Mouse (Mus musculus) mature B cell (primary cell): Measurements from ENCODE around the gene Sh3d19.

Source experiments
- in situ Hi-C: fragments of 300-500 bp; cut with MboI; formaldehyde crosslinking; loops from 2 replicates; pipeline ENCODE4 v1.14.3; 2019

The Sh3d19 gene

GRCm38 (mm10) chr3:86093907-86094306, 123.0 kb downstream of the Sh3d19 start:
- in situ Hi-C loops: no loop called here

GRCm38 (mm10) chr3:86101956-86102355, 131.0 kb downstream of the Sh3d19 start:
- in situ Hi-C loops: loop anchor here (25.0 kb wide), 1 partner anchor 390 kb away; no protein-coding TSS in a partner anchor

- in situ Hi-C loops: loop anchor here (25.0 kb wide), 1 partner anchor 391 kb away; no protein-coding TSS in a partner anchor
Measured at GRCm38 (mm10) chr3:86103449-86104291, 132.8 kb downstream of the Sh3d19 start.

- in situ Hi-C loops: loop anchor here (25.0 kb wide), 1 partner anchor 392 kb away; no protein-coding TSS in a partner anchor
Measured at GRCm38 (mm10) chr3:86104433-86104832, 133.5 kb downstream of the Sh3d19 start.

- in situ Hi-C loops: loop anchor here (25.0 kb wide), 1 partner anchor 393 kb away; no protein-coding TSS in a partner anchor
Measured at GRCm38 (mm10) chr3:86104909-86105308, 134.0 kb downstream of the Sh3d19 start.

- in situ Hi-C loops: loop anchor here (25.0 kb wide), 1 partner anchor 394 kb away; no protein-coding TSS in a partner anchor
Measured at GRCm38 (mm10) chr3:86106086-86106632, 135.2 kb downstream of the Sh3d19 start.

GRCm38 (mm10) chr3:86107637-86108539, 137.0 kb downstream of the Sh3d19 start:
- in situ Hi-C loops: loop anchor here (25.0 kb wide), 1 partner anchor 396 kb away; no protein-coding TSS in a partner anchor

- in situ Hi-C loops: loop anchor here (25.0 kb wide), 1 partner anchor 396 kb away; no protein-coding TSS in a partner anchor
Measured at GRCm38 (mm10) chr3:86108576-86108975, 137.7 kb downstream of the Sh3d19 start.

- in situ Hi-C loops: loop anchor here (25.0 kb wide), 1 partner anchor 397 kb away; no protein-coding TSS in a partner anchor
Measured at GRCm38 (mm10) chr3:86109099-86109498, 138.2 kb downstream of the Sh3d19 start.

GRCm38 (mm10) chr3:86110077-86110476, 139.2 kb downstream of the Sh3d19 start:
- in situ Hi-C loops: loop anchor here (25.0 kb wide), 1 partner anchor 398 kb away; no protein-coding TSS in a partner anchor

- in situ Hi-C loops: loop anchor here (25.0 kb wide), 1 partner anchor 400 kb away; no protein-coding TSS in a partner anchor
Measured at GRCm38 (mm10) chr3:86112766-86113165, 141.9 kb downstream of the Sh3d19 start.

- in situ Hi-C loops: loop anchor here (25.0 kb wide), 1 partner anchor 402 kb away; no protein-coding TSS in a partner anchor
Measured at GRCm38 (mm10) chr3:86114659-86115338, 143.9 kb downstream of the Sh3d19 start.

- in situ Hi-C loops: loop anchor here (25.0 kb wide), 1 partner anchor 405 kb away; no protein-coding TSS in a partner anchor
Measured at GRCm38 (mm10) chr3:86116951-86117350, 146.0 kb downstream of the Sh3d19 start.

- in situ Hi-C loops: loop anchor here (25.0 kb wide), 1 partner anchor 407 kb away; no protein-coding TSS in a partner anchor
Measured at GRCm38 (mm10) chr3:86119237-86119932, 148.5 kb downstream of the Sh3d19 start.

- in situ Hi-C loops: loop anchor here (25.0 kb wide), 1 partner anchor 410 kb away; no protein-coding TSS in a partner anchor
Measured at GRCm38 (mm10) chr3:86122156-86122555, 151.2 kb downstream of the Sh3d19 start.

GRCm38 (mm10) chr3:86123251-86123746, 152.4 kb downstream of the Sh3d19 start:
- in situ Hi-C loops: loop anchor here (25.0 kb wide), 1 partner anchor 411 kb away; no protein-coding TSS in a partner anchor

- in situ Hi-C loops: no loop called here
Measured at GRCm38 (mm10) chr3:86129757-86130156, 158.8 kb downstream of the Sh3d19 start.

- in situ Hi-C loops: no loop called here
Measured at GRCm38 (mm10) chr3:86134939-86135638, 164.2 kb downstream of the Sh3d19 start.
